Mouse (Mus musculus): Measurements from ENCODE around the gene Oxct1. TPM values are rescaled to one million over a fixed set of nuclear protein-coding genes. Genes with fewer than 3 reads are reported as not detected.

Oxct1 gene
- 210 and 226 TPM in 2 replicates for polyA plus RNA-seq (2014; fragmentation: Nextera tagmentation; extraction: Ambion mirVana)

DNA sequence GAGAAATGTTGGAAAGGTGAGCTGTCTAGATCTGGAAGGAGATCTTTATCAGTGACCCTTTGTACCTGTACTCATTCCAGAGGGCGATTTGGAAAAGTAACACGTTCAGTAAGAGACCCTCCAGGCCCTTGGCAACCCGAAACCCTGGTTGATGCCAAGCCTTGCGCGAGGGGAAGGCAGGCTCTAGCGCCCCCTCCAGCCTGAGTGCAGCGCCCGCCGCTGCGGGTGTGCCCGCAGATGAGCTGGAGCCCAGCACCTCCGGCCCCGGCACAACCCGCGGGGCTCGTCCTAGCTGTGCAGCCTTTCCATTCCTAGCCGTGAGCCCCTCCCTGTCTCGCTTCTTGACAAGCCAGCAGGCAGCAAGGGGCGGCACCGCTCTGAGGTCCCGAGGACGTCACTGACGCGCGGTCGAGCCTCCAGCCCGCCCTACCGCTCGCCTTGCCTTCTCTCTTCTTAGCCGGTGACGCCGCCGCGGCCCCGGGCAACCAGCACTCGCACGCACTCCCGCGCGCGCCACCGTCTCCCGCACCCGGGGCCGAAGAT, at the start of gene Oxct1:
Gene Oxct1, plus strand, starts transcription at position 153 of the 543 bp plus-strand sequence.
- Histone ChIP-seq H3K36me3 (ENCODE audit: insufficient read depth) (no peaks in the 10 kb centered on the region), H3K27me3 (ENCODE audit: insufficient read depth, low read length) (no peaks in the 10 kb centered on the region), H3K9me3 (ENCODE audit: low read depth, low read length) (no peaks in the 10 kb centered on the region), H3K4me1 (ENCODE audit: insufficient read depth) (no peaks in the 10 kb centered on the region; the same call in 1 of the 2 replicates), H3K4me3 (ENCODE audit: low read depth, low read length) (peak within 1 kb of the TSS; percentile 71), H3K27ac (ENCODE audit: low read depth) (peak within 1 kb of the TSS; percentile 97), H3K4me2 (peak within 1 kb of the TSS; percentile 70), H3K9ac (peak within 1 kb of the TSS; percentile 79)
- peak; percentile 94 for DNase-seq
- peak; percentile 96 for ATAC-seq (ENCODE audit: insufficient read depth)
- under 1% methylated on average over 41 of the region's 45 CpGs for WGBS
- TF ChIP-seq CTCF (IDR thresholded peaks at IDR 0.05; ENCODE audit: low read depth): peak; percentile 69

DNA sequence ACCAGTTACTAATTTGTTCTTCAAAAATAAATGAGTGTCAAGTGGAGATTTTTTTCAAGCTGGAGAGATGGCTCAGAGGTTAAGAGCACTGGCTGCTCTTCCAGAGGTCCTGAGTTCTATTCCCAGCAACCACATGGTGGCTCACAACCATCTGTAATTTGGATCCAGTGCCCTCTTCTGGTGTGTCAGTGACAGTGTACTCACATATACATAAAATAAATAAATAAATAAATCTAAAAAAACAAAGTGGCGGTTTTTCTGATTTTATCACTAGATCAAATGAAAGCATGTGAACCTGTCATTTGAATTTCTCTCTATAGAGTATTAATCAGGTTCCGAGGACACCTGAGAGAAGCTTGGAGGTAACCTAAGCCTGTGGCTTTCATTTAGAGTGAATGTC, 47.9 kb upstream of the Oxct1 start:
- peak; percentile 37 for TF ChIP-seq CTCF (IDR thresholded peaks at IDR 0.05; ENCODE audit: low read depth)
- WGBS: 89% methylated on average over 2 of the region's 2 CpGs
- no peak for ATAC-seq (ENCODE audit: insufficient read depth)

DNA sequence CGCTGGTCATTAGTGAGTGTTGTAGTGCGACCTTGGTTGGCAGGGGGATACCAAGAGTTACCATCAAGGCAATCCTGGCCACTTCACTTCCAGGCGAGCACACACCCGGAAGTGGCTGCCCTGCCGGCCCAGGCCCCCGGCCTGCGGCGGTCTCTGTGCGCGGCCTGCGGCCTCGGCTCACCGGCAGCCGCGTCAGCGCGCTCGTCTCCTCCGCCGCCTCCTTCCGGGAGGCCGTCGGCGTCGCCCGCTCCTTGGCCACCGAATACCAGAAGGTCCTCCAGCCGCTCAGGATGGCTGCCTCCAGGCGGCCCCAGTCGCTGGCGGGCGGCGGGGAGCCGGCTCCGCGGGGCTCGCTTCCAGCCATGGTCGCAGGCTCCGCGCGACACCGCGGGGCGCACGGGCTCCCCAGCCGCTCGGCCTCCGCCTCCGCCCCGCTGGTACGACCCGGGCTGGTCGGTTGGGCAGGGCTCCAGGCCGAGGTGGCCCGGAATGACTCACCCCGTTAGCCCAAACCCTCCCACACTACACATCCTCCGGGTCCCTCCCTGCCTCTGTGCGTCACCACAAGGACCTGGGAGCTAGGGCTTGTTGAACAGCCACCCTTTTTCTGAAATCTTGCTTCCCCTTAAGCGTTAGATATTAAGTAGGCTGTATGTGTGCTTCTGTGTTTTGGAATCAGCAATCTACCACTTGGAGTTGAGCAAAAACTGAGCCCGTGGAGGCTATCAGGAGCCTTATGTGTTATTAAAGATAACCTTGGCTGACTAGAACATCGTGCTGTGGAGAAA, 46.9 kb upstream of the Oxct1 start, which contains the start of gene Fbxo4:
Gene Fbxo4, minus strand, starts transcription at position 513 of the 788 bp plus-strand sequence.
- Histone ChIP-seq H3K4me2 (peak within 1 kb of the TSS; percentile 68), H3K27ac (ENCODE audit: low read depth) (peak within 1 kb of the TSS; percentile 98), H3K9me3 (ENCODE audit: low read depth, low read length) (no peaks in the 10 kb centered on the region), H3K4me1 (ENCODE audit: insufficient read depth) (no peaks in the 10 kb centered on the region), H3K27me3 (ENCODE audit: insufficient read depth, low read length) (no peaks in the 10 kb centered on the region), H3K4me3 (ENCODE audit: low read depth, low read length) (peak within 1 kb of the TSS; percentile 64), H3K36me3 (ENCODE audit: insufficient read depth) (peaks cover 24% of the 10 kb centered on the region), H3K9ac (peak within 1 kb of the TSS; percentile 93)
- ATAC-seq (ENCODE audit: insufficient read depth): peak; percentile 98
- peak; percentile 82 for DNase-seq
- TF ChIP-seq CTCF (IDR thresholded peaks at IDR 0.05; ENCODE audit: low read depth): no peak
- WGBS: under 1% methylated on average over 60 of the region's 61 CpGs

More for the DNA sequence above, 47.9 kb upstream of the Oxct1 start:
- Histone ChIP-seq H3K9ac (no peak overlapping the region), H3K4me1 (ENCODE audit: insufficient read depth) (no peaks in the 10 kb centered on the region), H3K27me3 (ENCODE audit: insufficient read depth, low read length) (no peaks in the 10 kb centered on the region), H3K4me3 (ENCODE audit: low read depth, low read length) (no peak overlapping the region), H3K4me2 (no peak overlapping the region; the same call in 1 of the 2 replicates), H3K27ac (ENCODE audit: low read depth) (no peak overlapping the region), H3K36me3 (ENCODE audit: insufficient read depth) (peaks cover 15% of the 10 kb centered on the region), H3K9me3 (ENCODE audit: low read depth, low read length) (no peaks in the 10 kb centered on the region)
- DNase-seq: peak; percentile 3

DNA sequence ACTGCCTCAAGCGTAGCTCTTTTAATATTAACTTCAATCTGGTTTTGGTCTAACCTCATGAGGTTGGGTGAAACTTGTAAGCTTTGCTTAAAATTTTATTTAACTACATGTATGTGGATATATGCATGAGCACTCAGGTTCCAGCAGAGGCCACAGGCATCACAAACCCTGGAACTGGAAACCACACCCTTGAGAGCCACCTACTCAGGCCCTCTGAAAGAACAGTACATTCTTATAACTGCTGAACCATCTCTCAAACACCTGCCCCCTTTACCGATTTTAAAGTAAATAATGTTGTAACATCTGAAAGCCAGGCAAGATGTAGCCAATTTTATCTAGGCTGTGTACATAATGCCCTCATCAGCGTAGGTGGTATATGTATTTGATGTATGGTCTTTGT, 46.3 kb upstream of the Oxct1 start:
- peaks cover 30% of the 10 kb centered on the region for H3K36me3 ChIP-seq (ENCODE audit: insufficient read depth)
- no peak for TF ChIP-seq CTCF (IDR thresholded peaks at IDR 0.05; ENCODE audit: low read depth)
- H3K9me3 ChIP-seq (ENCODE audit: low read depth, low read length): no peaks in the 10 kb centered on the region
- peak overlapping the region; percentile 68 for H3K4me2 ChIP-seq
- H3K27ac ChIP-seq (ENCODE audit: low read depth): peak overlapping the region; percentile 98
- H3K4me3 ChIP-seq (ENCODE audit: low read depth, low read length): peak overlapping the region; percentile 64
- H3K4me1 ChIP-seq (ENCODE audit: insufficient read depth): no peaks in the 10 kb centered on the region
- ATAC-seq (ENCODE audit: insufficient read depth) (peak; percentile 22; the same call in 1 of the 2 replicates), DNase-seq (no peak)
- H3K9ac ChIP-seq: peak overlapping the region; percentile 93
- 51% methylated on average over 3 of the region's 3 CpGs for WGBS
- no peaks in the 10 kb centered on the region for H3K27me3 ChIP-seq (ENCODE audit: insufficient read depth, low read length)

DNA sequence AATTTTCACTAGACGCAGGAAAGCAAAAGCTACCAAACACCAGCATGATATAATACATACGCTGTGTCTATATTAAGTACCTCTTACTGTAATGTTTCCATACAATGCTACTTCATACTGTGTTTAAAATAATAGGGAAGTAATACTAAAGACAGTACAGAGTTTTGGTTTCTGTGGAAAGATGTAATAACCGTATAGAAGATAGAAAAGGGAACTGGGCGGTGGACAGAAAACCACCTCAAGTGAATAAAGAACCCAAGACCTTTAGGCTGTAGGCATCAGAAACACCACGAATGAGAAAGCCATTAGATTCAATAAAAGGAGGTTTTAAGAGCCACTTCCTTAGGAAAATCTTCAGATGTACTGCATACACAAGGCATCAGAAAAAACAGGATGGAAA, 43.5 kb upstream of the Oxct1 start:
- DNase-seq: no peak
- no peak for ATAC-seq (ENCODE audit: insufficient read depth)
- Histone ChIP-seq H3K27me3 (ENCODE audit: insufficient read depth, low read length) (no peaks in the 10 kb centered on the region), H3K27ac (ENCODE audit: low read depth) (no peak overlapping the region), H3K36me3 (ENCODE audit: insufficient read depth) (peaks cover 50% of the 10 kb centered on the region), H3K9ac (no peak overlapping the region), H3K4me1 (ENCODE audit: insufficient read depth) (no peaks in the 10 kb centered on the region), H3K9me3 (ENCODE audit: low read depth, low read length) (no peaks in the 10 kb centered on the region), H3K4me2 (no peak overlapping the region), H3K4me3 (ENCODE audit: low read depth, low read length) (no peak overlapping the region)
- no peak for TF ChIP-seq CTCF (IDR thresholded peaks at IDR 0.05; ENCODE audit: low read depth)
- 84% methylated on average over 5 of the region's 5 CpGs for WGBS

DNA sequence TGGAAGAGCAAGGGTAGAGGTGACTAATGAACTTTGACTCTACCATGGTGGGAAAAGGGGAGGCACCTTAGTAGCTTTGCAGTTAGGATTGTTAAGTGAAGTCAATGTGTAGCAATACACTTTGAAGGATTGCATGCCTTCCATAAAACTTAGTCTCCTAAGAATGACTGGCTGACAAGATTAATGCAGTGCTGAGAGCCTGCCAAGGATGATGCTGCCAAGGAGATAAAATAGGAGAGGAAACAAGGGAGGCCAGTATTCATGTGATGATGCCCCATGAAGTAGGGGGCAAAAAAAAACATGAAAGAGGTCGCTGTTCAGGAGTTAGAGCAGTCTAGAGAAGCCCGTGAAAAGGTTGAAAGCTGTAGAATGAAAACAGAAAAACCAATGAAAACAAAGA, 41.3 kb upstream of the Oxct1 start:
- H3K4me3 ChIP-seq (ENCODE audit: low read depth, low read length): no peak overlapping the region
- no peak overlapping the region for H3K9ac ChIP-seq
- H3K4me2 ChIP-seq: no peak overlapping the region
- no peaks in the 10 kb centered on the region for H3K4me1 ChIP-seq (ENCODE audit: insufficient read depth)
- peaks cover 64% of the 10 kb centered on the region for H3K36me3 ChIP-seq (ENCODE audit: insufficient read depth)
- 90% methylated on average over 2 of the region's 2 CpGs for WGBS
- ATAC-seq (ENCODE audit: insufficient read depth) (no peak), DNase-seq (no peak)
- no peaks in the 10 kb centered on the region for H3K27me3 ChIP-seq (ENCODE audit: insufficient read depth, low read length)
- no peak for TF ChIP-seq CTCF (IDR thresholded peaks at IDR 0.05; ENCODE audit: low read depth)
- no peak overlapping the region for H3K27ac ChIP-seq (ENCODE audit: low read depth)
- no peaks in the 10 kb centered on the region for H3K9me3 ChIP-seq (ENCODE audit: low read depth, low read length)

DNA sequence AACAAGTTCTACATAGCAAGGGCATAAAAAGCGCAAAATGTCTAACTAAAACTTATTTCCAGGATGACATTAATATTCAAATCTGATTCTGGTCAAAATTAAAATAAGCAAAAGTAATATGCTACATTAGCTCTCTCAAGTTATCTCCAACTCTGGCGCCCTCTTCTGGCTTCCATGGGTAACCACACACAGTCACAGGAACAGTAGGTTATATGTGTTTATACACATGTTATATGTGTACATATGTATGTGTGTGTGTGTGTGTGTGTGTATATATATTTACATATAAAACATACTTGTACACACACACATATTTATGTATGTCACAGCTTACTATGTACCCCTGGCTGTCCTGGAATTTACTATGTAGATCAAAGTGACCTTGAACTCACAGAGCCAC, 38.2 kb upstream of the Oxct1 start:
- H3K4me2 ChIP-seq: no peak overlapping the region
- peaks cover 71% of the 10 kb centered on the region for H3K36me3 ChIP-seq (ENCODE audit: insufficient read depth)
- H3K4me3 ChIP-seq (ENCODE audit: low read depth, low read length): no peak overlapping the region
- H3K4me1 ChIP-seq (ENCODE audit: insufficient read depth): no peaks in the 10 kb centered on the region
- H3K9me3 ChIP-seq (ENCODE audit: low read depth, low read length): no peaks in the 10 kb centered on the region
- 55% methylated on average over 2 of the region's 2 CpGs for WGBS
- no peak overlapping the region for H3K9ac ChIP-seq
- H3K27ac ChIP-seq (ENCODE audit: low read depth): no peak overlapping the region
- TF ChIP-seq CTCF (IDR thresholded peaks at IDR 0.05; ENCODE audit: low read depth): peak; percentile 64
- DNase-seq: peak; percentile 67
- ATAC-seq (ENCODE audit: insufficient read depth): no peak
- no peaks in the 10 kb centered on the region for H3K27me3 ChIP-seq (ENCODE audit: insufficient read depth, low read length)

All from lung, embryonic 14.5 days (tissue).